Mouse (Mus musculus) spleen, adult 12 weeks (tissue): ENCODE measurements around the gene Slc12a8.

Experiments
- DNase-seq: peaks from one replicate; pipeline ENCODE4 v3.0.0; 2022; ENCODE audit warnings: low spot score

Slc12a8 gene

GRCm38 (mm10) chr16:33583881-33584454 lies 66.8 kb downstream of the Slc12a8 start:
- no peak for DNase-seq

DNA sequence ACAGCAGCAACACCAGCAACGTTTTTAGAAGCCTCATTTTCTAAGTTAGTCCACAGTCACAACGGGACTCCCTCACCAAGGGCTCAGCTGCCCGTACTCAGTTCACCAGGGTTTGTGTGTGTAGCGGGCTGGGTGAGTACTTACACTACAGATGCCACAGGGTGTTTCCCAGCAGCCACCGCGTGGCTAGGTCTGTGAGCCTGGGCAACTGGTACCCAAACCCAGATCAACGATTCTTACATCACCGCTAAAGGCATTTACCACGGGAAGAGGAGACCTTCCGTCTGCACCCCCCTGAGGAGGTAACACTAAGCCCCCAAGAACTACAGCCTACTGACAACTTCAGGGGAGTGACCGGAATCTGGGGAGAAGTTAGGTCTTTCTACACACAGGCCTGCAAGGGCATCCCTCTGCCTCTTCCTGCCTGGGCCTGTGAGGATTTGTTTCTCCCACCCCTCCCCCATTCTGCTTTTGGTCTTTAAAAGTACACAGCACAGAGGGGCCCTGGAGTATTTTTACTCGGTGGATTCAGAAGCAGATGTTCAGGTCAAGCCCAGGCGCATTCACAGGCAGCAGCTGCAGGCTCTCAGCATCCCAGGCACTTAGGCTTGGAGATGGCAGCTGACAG lies 67.4 kb downstream of the Slc12a8 start:
- DNase-seq: no peak

DNA sequence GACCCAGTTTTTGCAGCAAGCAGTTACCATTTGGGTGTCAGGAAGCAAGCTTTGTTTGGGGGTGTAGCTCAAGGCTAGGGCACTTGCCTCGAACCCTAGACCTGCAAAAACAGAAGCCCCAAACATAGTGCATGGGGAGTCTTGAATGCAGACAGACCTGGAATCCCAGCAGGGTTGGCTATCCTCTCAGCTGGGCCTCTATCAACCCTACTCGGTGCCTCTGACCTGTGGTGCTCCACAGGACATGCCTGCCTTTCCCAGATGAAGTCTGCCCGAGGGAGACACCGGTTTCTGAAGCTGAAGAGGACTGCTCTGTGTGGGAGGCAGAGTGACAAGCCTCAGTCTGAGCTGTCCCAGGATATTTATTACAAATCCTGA lies 67.9 kb downstream of the Slc12a8 start:
- DNase-seq: no peak

DNA sequence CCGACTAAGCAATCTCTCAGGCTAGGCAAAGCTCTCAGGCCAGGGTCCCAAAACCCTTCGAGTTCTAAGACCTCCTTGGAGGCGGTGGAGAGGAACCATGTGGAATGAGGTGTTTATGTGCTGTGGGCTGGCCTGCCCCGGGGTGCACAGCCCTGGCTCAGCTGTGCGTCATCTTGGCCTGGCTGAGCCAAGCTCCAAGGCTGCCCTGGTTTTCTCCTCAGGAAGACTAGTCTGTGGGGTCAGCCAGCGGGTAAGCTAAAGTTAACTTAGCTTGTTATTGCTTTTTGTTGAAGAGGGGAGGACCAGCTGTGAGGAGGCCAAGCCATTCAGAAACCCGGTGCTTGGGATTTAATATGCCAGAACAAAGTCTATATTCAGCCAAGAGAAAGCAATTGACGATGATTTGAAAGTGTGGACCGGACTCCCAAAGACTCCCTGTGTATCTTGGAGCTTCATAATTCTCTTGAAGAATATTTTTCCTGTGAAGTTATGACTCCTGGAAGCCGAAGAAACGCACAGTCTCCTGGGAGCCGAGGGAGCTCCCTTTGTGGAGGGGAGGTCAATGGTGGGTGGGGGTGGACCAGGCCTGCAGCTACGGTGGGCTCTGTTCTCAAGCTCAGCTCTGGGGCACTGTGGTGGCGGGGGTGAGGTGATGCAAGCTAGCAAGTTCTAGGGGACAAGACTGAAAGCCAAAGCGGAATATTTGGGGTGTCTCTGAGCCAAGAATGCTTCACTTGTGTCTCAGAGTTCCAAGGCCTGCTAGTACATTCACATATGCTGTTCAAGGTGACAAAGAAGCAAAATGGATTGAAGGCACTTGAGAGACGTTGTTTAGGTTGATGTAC lies 70.4 kb downstream of the Slc12a8 start:
- no peak for DNase-seq

GRCm38 (mm10) chr16:33588845-33589244 lies 71.7 kb downstream of the Slc12a8 start:
- no peak for DNase-seq

- DNase-seq: no peak
Measured at GRCm38 (mm10) chr16:33590438-33590837, 73.3 kb downstream of the Slc12a8 start.

- no peak for DNase-seq
Measured at GRCm38 (mm10) chr16:33591390-33592067, 74.4 kb downstream of the Slc12a8 start.

GRCm38 (mm10) chr16:33592286-33592685 lies 75.2 kb downstream of the Slc12a8 start:
- DNase-seq: no peak

- no peak for DNase-seq
Measured at GRCm38 (mm10) chr16:33593467-33593866, 76.3 kb downstream of the Slc12a8 start.

- no peak for DNase-seq
Measured at GRCm38 (mm10) chr16:33594037-33594771, 77.1 kb downstream of the Slc12a8 start.

- no peak for DNase-seq
Measured at GRCm38 (mm10) chr16:33595235-33595769, 78.2 kb downstream of the Slc12a8 start.

DNA sequence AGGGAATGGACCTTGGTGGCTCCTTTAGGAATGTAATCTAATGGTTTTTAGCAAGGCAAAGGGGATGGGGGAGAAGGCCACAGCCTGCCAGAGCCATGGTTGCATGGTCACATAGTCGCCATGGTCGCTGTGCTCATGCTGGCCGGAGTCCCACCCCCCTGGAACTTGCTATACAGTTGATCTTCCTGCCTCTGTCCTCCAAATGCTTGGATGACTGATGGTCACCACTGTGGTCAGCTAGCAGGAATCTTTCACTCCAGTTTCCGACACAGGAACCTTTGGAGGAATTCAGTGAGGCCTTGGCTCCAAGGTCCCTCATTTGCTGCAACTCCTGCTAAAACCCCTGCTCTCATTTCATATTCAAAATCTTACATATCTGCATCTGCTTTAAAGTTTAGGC lies 79.1 kb downstream of the Slc12a8 start:
- no peak for DNase-seq

- peak; percentile 37 for DNase-seq
Measured at GRCm38 (mm10) chr16:33600216-33600615, 83.1 kb downstream of the Slc12a8 start.

- DNase-seq: no peak
Measured at GRCm38 (mm10) chr16:33601299-33601698, 84.2 kb downstream of the Slc12a8 start.

DNA sequence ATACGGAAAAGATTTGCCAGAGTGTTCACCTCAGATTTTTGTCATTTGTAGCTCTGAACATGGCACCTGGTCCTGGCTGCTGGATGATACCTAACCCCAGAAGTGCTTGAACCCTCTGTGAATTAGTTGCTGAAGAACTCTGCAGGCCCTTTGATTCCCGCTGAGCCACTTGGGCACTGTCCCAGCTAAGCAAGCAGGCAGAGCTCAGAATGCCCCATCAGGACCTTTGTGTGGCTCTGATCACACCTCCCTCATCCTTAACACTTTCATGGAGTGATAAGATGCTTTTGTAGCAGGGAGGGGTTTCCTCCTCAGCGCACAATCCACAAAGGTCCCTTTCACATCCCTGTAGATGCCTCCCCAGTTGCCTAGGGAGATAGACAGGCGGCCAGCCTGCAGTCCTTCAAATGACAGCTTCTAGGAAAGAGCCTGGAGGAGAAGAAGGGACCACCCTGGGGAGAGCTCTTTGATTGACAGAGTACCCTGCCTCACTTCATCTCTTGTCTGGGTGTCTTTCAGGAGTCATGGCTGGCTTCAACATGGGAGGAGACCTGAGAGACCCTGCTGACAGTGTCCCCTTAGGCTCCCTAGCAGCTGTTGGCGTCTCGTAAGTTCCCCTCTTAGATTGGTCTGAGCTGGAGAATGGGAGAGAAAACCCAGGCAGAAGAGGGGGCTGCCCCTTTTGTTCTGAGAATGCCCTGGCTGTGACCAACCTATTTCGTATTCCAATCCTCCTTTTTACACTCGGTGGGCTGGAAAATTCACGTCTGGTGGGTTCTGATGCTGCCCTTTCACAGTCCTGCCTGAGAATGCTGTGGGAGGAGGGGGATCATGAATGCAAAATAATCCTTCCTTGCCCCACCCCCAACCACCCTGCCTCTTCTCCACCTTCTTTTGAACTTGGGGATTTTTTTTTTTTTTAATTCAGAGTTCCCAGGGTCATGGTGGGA lies 88.8 kb downstream of the Slc12a8 start:
- no peak for DNase-seq

DNA sequence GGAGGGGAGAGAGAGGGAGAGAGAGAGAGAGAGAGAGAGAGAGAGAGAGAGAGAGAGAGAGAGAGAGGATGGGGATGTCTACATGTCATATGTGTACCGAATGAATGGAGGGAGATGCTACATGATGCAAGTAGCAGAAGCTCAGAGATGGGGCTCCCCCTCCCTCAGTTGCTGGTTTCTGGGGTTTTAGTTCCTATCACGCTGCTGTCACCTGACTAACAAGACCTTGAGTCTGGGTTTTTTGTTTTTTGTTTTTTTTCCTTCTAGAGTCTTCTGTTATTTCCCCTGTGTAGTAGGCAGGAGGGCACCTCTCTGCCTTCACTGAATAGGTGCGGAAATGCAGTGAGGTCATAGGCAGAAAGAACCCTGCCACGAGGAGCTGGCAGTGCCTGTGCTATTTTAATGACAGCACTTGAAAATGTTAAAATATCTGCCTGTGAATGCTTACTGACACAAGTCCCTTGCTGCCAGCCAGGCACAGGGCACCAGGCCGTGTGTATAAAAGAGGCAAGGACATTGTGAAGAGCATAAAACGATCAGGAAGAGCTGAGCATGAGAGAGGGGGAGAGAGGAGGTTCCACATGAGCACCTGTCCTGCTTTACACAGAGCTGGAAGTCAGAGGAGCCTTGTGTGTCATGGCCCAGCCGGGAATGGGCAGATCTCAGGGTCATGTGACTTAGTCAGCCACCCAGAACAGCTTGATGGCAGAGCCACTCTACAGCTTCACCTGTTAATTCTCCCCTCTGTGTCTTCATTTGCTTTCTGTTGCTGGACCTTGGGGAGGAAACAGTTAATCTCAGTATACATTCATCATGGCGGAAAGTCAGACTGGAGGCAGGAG lies 89.8 kb downstream of the Slc12a8 start:
- DNase-seq: peak; percentile 11

DNA sequence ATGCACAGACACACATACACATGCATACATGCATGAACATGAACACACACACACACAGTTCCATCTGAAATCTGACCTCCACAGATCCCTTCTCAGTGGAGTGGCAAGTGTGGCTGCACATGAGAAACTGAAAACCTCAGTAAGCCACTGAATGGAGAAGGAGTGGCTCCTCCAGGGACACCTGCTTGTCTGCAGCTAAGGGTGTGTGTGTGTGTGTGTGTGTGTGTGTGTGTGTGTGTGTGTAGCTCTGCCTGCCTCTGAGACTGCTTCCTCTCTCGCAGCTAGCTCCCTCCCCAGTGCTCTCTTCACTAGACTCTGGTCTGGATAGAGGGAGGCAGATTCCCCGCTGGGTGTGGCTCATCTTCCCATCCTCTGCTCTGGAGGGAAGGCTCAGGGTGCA lies 92.4 kb downstream of the Slc12a8 start:
- DNase-seq: no peak

- DNase-seq: no peak
Measured at GRCm38 (mm10) chr16:33610466-33610865, 93.3 kb downstream of the Slc12a8 start.

DNA sequence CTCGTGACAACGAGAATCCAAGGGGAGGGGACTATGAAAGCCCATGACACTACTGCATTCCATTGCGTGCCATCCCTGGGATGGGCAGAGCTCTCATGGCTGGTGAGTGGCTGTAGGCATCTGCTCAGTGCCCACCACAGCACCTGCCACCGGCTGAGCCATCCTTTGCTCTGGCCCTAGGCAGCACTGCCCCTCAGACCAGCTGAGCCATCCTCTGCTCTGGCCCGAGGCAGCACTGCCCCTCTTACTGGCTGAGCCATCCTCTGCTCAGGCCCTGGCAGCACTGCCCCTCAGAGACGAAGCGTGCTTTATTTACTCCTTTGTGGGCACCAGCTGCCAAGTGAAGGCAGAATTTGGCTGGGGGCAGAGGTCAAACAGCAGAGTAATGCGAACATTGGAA lies 94.2 kb downstream of the Slc12a8 start:
- no peak for DNase-seq
